Mouse (Mus musculus): ENCODE measurements around the gene 4921539E11Rik.

The 4921539E11Rik gene

DNA sequence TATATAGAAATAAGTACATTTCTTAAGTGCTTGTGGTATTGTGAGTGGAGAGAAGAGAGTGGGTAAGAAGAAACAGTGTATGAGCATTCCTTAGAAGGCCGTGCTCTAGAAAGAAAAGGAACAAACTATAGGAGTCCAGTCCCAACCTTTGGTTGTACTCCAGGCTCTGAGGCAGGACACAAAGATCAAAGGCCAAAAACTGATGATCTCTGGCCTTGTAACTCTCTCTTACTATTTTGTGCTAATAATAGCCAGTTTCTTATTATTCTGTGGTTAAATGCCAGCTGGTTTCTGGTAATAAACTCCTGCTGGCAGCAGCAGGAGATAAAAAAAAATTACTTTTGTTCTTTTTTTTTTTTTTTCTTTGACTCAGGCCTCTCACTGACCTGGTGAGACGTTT, 58.5 kb downstream of the 4921539E11Rik start:
- no peak for DNase-seq (ENCODE audit: low spot score)

DNA sequence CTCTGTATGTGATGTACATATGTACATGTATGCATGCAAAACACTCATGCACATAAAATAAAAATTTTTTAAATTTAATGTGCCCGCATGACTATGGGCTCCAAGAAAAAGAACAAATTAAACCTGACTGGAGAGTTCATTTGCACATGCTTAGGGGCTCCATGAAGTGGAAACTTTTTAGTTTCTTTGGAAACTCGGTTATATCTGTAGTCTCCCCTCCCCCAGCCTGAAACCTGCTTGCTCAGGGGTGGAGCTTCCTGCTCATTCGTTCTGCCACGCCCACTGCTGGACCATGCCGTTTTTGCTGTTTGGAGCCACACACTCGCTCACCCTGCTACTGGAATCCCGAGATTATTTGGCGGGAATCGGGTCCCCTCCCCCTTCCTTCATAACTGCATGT, 67.8 kb downstream of the 4921539E11Rik start:
- no peak for DNase-seq (ENCODE audit: low spot score)

DNA sequence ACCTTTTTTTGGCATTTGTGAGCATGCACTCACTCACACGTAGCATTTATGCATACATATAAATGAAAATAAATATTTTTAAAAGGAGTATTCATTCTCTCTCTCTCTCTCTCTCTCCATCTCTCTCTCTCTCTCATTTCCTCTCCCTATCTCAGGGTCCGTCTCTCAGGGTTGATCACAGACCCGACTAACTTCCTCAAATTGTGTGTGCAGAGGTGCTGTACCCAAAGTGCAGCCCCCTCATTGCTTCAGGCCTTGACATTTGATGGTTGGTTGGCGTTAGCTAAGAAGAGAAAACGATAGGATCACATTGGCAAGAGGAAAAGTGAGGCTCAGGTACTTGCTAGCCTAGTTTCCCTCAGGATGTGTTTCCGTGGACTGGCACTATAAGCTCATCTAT, 68.9 kb downstream of the 4921539E11Rik start:
- no peak for DNase-seq (ENCODE audit: low spot score)

DNA sequence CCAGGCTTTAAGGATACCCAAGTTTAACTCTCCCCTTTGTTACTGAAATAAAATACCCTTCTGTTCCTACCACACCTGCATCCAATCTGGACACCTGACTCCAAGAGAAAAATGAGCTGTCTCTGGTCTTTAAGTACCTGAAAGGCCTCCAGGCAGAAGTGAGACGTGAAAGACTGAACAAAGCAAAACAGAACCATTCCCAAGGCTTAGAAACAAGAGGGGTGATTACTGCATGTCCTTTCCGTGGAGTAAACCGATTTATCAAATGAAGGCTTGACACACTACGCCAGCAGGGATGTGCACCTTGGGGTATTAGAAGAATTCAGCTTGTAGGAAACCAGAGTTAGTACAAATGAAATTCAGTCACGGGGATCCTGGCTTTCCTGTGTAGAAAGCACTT, 71.7 kb downstream of the 4921539E11Rik start:
- peak; percentile 19 for DNase-seq (ENCODE audit: low spot score)

DNA sequence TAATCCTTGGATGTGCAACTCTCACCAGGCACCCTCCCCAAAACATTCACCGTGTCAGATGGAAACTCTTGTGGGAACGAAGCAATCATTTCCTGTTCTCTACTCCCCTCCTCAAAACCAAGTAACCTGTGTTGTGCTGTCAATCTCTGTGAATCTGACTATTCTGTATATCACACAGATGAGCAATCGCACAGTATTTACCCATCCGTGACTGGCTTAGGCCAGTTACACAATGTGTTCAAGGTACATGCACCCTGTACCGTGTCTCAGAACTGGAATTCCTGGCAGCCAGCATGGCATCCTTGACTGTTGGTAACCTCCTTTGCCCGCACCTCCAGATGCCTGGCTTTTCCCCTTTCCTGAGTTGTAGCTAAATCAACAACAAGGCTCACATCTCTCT, 74.6 kb downstream of the 4921539E11Rik start:
- DNase-seq (ENCODE audit: low spot score), result no peak

DNA sequence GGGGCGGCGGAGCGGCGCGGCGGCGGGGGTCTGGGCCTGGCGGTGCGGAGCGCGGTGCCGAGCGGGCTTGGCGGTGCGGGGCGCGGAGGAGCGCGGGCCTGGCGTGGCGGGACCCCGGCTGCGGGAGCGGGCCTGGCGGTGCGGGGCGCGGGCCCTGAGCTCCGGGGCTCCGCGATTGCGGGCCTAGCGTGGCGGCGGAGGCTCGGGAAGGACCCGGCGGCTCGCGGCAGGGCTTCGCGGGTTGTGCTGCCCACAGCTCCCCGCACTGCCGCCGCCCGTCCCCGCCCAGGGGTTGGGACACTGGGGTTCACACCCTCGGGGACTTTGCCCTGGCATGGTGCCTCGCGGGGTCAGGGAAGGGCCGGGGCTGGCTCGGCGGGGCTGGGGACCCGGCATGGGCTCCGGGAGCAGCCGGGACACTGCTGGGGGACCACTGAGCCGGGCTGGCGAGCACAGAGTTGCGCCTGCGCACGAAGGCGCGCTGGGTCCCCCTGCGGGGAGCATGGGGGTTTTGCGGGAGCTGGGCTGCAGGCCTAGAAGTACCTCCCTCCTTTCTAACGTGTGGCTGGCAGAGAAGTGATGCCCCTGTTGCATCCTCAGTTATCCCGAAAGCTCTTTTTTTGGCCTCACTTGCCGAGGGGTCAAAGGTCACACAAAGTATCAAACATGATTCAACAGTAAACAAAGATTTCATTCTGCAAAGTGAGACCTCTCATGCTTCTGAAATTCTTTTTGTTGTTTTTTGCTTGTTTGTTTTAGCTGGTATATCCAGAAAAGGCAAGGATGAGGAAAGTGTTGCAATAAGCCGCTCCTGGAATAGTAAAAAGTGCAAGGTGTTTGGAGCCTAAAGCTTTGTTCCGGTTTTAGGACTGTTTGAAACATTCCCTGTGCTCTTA, 75.5 kb downstream of the 4921539E11Rik start, which contains the start of gene Slc35d1:
Slc35d1 (minus strand) TSS at position 240 of the 896 bp plus-strand sequence.
- peak; percentile 85 for DNase-seq (ENCODE audit: low spot score)

DNA sequence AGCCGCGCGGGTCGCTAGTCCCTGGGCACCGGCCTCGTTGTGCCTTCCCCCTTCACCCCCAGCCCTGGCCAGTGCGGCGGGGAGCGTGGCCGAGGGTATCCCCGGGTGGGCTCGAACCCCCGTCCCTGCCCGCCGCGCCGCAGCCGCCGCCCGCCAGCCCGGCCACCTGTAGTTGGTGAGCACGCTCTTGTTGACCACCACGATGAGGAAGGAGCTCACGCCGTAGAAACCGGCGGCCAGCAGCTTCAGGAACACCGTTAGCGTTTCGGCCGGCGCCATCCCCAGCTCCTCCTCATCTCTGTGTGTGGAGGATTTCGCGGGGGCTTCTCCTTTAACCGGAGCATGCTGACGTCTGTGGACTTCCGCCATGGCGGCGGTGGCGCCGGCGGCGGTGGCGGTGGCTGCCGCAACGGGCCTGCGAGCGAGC, 76.2 kb downstream of the 4921539E11Rik start:
- DNase-seq (ENCODE audit: low spot score), result peak; percentile 68

DNA sequence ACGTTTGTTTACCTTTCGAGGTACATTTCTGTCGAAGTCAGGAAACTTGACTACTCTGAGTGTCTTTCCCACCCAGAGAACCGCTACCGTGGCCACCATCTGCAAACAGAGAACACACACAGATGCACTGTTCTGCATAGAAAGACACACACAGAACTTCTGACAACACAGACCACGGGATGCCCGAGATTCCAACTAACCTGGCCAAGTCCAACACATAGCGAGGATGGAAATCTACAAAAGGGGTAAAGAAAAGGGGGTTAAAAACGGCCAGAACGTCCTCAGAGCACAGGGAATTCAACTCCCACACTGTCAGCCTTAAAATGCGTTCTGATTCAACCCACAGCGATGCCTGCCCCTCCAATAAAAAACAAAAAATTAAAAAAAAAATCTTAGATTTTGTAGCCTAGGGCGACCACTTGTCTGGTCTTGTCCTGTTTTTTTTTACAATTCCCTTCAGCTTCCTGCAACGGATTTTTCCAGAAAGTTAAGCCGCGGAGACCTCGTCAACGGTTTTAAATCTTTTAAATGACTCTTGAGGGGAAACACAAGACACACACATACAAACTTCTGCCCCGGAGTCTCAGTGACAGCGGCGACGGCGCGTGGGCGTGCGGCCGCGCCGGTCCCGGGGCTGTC, 76.7 kb downstream of the 4921539E11Rik start:
- peak; percentile 50 for DNase-seq (ENCODE audit: low spot score)

DNA sequence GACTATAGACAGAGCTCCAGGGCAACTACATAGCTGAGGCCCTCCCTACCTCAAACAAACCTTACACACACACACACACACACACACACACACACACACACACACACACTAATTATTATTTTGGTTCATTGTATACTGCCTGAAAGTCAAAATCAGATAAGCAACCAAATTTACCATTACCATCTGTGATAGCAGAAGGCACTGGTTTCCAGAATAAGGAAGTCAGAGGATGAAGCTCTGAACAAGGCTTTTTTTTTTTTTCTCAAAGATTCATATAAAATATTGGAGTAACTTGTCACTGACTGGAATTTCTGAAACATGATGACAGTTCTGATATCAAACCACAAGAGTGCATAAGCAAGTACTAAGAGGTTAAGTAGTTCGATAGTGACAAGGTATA, 82.1 kb downstream of the 4921539E11Rik start:
- DNase-seq (ENCODE audit: low spot score), result no peak

DNA sequence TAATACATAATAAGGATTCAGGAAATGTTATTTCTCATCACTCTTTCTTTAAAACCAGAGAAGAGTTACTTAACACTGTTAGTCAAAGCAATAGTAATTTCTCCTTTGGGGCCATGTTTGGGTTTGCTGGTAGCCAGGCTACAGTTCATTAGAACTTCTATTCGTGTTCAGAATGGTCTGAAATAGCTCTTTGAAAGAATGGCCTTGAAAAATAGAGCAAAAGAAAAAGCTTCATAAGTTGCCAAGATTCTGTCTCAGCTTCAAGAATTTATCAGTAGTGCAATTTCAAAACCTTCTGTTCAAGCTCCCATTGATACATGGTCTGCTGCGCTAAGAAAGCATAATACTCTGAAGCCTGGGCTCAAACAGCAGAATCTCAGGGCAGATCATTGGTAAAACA, 87.0 kb downstream of the 4921539E11Rik start:
- DNase-seq (ENCODE audit: low spot score), result no peak

DNA sequence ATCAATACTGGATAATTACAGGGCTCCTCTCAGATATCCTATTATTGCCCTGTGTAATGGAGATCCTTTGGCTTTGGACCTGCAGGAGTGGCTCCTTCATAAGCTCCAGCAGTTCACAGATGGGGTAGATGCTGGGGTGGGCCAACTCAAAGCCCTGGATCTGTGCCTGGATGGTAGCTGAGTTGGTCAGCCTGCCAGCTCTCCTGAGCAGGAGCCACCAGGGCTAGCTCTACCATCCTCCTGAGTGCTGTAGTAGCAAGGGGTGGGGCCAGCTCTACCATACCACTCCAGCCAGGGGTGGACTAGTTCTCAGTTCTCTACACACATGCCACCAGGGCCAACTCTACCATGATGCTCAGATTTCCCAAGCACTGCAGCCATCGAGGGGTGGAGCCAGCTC, 90.6 kb downstream of the 4921539E11Rik start:
- no peak for DNase-seq (ENCODE audit: low spot score)

DNA sequence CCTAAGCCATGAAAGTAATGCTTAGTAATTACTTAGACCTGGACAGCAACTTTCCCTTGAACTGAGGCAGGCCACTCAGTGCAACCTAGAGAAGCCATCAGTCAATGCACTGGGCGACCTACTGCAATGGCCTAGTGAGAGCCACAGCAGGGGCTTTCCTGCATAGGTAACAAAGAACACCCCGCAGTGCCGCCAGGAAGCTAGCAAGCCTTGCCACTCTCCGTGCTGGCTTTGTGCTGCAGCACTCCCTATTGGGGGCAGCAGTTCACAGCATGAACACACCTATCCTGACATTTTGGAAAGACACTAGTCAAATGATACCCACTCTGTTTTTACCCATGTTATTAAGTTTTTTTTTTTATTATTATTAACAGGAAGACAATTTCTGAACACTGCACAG, 91.6 kb downstream of the 4921539E11Rik start:
- no peak for DNase-seq (ENCODE audit: low spot score)

DNA sequence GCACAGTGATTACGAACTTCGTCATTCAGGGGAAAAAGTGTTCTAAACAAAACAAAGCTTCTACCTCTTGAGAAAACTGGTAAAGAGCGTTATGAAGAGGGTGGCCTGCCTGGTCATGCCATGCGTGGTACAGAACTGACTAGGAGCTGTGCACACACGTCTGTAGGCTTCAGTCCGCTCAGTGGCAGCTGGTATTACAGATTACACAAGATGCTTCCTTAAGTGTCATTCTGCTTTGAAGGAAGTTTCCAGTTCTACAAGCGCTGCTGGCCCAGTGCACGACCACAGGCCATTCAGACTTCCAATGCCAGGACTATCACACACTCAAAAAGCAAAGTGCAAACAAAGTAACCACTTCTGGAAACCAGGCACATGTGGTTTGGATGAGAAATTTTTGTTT, 93.3 kb downstream of the 4921539E11Rik start:
- no peak for DNase-seq (ENCODE audit: low spot score)

DNA sequence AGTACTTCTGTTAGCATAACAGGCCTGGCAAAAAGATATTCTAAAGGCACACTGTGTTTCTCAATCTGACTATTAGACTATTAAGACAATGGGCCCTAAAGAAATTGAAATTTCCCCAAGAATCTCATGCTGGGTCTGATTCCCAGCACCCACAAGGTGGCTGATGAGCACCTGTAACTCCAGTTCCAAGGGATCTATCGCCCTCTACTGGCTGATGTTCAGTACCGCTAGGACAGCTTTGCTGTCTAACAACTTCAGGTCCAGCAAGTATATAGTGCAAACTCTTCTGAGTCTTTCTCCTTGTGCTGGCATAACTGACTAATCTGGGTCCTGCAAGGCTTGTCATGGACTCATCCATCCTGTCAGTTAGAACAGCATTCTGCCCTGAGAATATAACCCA, 98.2 kb downstream of the 4921539E11Rik start:
- no peak for DNase-seq (ENCODE audit: low spot score)

DNA sequence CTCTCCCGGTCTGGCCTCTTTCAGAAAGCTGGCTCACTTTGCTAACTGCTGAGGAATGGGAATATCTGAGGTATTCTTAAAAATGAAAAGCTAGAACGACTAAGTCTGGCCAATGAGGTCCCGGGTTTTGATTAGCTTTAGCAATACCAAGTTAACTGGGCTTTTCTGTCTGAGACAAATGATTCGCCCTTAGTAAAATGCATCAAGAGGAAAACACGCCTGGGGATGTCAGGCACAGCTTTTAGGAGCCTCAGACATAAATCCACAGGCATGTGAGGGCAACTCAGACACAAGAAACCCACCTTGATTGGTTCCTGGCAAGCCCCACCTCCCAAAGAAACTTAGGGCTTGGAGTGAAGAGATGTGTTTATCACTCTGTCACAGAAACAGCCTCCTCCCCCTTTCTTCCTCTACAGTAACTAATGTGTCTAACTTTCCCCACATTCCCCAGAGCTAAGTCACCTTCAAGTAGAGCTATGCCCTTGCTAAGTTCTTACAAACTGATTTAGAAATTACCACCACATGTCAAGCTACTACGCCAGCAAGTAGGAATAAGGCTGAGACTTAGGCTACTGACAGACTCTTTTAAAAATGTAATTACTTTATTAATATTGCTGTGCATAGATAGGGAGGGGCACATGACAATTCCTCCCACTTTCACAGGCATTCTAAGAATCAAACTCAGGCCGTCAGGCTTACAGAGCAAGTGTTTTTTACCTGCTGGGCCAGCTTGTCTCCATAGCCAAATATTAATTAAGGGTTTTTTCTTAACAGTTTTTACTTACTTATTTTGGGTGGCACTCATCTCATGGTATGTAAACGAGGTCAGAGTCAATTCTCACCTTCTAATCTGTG, 101.7 kb downstream of the 4921539E11Rik start:
- DNase-seq (ENCODE audit: low spot score), result no peak

Measured in embryo, embryonic 10.5 days (tissue).